In the genomic region with DNA sequence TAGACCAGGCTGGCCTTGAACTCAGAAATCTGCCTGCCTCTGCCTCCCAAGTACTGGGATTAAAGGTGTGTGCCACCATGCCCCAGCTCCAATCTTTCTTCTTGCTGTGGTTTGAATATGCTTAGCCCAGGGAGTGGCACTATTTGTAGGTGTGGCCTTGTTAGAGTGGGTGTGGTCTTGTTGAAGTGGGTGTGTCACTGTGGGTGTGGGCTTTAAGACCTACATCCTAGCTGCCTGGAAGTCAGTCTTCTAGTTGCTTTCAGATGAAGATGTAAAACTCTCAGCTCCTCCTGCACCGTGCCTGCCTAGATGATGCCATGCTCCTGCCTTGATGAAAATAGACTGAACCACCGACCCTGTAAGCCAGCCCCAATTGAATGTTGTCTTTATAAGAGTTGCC, we compare ENCODE assay signal across 5 mouse cellular contexts.
A peak's percentile ranks its signal among the peaks of the same experiment; 100 is the strongest.
DNase-seq lines count a peak whose midpoint lies in the region.

No protein-coding gene starts in this region.

- DNase-seq in ES-CJ7 (ENCODE audit: low read depth, low spot score): peak; percentile 73
- DNase-seq in R1 (ENCODE audit: low read depth, low spot score): peak; percentile 81
- peak; percentile 4 for DNase-seq in c-Kit-negative CD71-positive TER-119-positive erythroid progenitor cells, embryonic 14.5 days (ENCODE audit: low read depth, low spot score)
- DNase-seq in c-Kit-positive CD71-positive TER-119-positive erythroid progenitor cells, embryonic 14.5 days (ENCODE audit: low spot score): peak; percentile 13
- DNase-seq in naive thymus-derived CD4-positive, alpha-beta T cell, adult 2 months (ENCODE audit: low read depth): peak; percentile 15

Comparison
In these comparisons a context has a peak if more than half of its experiments do, and no peak if none do; other contexts are left out.
1. Peak in every context shown above with its lines: DNase-seq.
2. DNase-seq: peak in every context shown above with its lines; median percentile 81 in R1; 73 in ES-CJ7; 15 in naive thymus-derived CD4-positive, alpha-beta T cell, adult 2 months; 13 in c-Kit-positive CD71-positive TER-119-positive erythroid progenitor cells, embryonic 14.5 days; 4 in c-Kit-negative CD71-positive TER-119-positive erythroid progenitor cells, embryonic 14.5 days.